Mouse (Mus musculus) erythroblast, embryonic 14.5 days (primary cell): ENCODE results near the gene Eva1a. TPM values are rescaled to one million over a fixed set of nuclear protein-coding genes. Genes with fewer than 3 reads are reported as not detected.

ENCODE experiments used
- H3K27me3 ChIP-seq: 2 replicates; pipeline ENCODE4 v1.6.1; 2012; ENCODE audit warnings: inconsistent platforms; ENCODE audit not compliant: control insufficient read depth
- H3K36me3 ChIP-seq: 2 replicates; pipeline ENCODE4 v1.6.1; 2012; ENCODE audit warnings: mild to moderate bottlenecking, inconsistent platforms; ENCODE audit not compliant: control insufficient read depth
- H3K4me1 ChIP-seq: 2 replicates; pipeline ENCODE4 v1.6.1; 2012; ENCODE audit warnings: inconsistent platforms; ENCODE audit not compliant: control insufficient read depth
- H3K4me3 ChIP-seq: replicated peaks from 2 replicates; pipeline ENCODE3; 2012; ENCODE audit warnings: moderate library complexity, mild to moderate bottlenecking, inconsistent platforms
- H3K9me3 ChIP-seq: 2 replicates; pipeline ENCODE4 v1.6.1; 2012; ENCODE audit warnings: low read length, inconsistent platforms, mixed read lengths; ENCODE audit not compliant: control insufficient read depth
- GATA1 ChIP-seq: IDR thresholded peaks from 2 replicates; pipeline ENCODE4 v1.6.1; 2012; ENCODE audit warnings: low read length, inconsistent platforms, mixed read lengths
- TAL1 ChIP-seq: IDR thresholded peaks from 3 replicates; pipeline ENCODE4 v1.6.1; 2012; ENCODE audit warnings: low read length, inconsistent platforms, mixed read lengths
- polyA plus RNA-seq: library from polyadenylated mRNA; stranded (reverse); fragments of >175 nt; gene quantifications from 2 replicates; pipeline ENCODE4 v1.2.3, GENCODE M21; 2012

Gene Eva1a
- polyA plus RNA-seq, 1 experiment, result 0.05 TPM

DNA sequence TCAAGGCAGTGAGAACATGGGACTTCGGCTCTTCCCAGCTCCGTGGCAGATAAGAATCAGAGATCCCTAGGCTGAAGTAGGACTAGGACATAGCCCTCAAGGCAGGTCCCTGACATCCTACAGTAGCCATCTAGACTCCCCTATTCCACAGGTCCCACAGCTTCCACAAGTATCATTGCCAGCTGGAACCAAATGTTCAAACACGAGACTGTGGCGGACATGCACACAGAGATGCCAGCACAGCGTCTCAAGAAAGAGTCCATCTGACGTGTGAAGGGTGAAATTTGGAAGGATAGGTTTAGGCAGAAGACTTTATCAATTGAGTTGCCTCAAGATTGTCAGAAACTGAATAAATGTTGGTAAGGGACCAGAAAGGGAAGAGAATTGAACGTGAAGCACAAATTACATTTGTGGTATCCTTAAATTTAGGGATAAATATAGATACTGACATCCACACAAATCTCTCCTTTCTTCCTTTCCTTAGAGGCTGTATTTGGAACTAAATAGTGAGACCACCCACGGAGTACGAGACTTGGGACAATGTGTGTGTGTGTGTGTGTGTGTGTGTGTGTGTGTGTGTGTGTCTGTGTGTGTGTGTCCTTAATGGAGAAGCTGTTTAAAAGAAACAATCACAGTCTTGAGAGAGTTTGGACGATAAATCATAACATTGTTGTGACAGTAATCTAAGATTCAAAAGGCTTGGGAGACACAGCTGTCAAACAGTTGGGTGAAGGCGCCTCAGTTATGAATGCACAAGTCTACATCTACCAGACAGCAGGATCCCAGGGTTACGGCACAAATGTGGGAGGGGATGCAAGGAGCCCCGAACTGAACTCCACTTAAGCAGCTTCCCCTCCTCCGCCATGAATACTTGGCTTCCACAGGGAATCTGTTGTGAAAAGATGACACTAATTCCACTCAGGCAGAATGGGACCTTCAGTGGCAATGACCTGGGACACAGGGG, 71.6 kb downstream of the Eva1a start:
- H3K4me3 ChIP-seq, result no peak overlapping the region
- no peaks in the 10 kb centered on the region for H3K27me3 ChIP-seq
- H3K4me1 ChIP-seq, result no peaks in the 10 kb centered on the region
- no peaks in the 10 kb centered on the region for H3K36me3 ChIP-seq
- TF ChIP-seq GATA1, result no peak
- TF ChIP-seq TAL1, result no peak
- H3K9me3 ChIP-seq, result no peaks in the 10 kb centered on the region

DNA sequence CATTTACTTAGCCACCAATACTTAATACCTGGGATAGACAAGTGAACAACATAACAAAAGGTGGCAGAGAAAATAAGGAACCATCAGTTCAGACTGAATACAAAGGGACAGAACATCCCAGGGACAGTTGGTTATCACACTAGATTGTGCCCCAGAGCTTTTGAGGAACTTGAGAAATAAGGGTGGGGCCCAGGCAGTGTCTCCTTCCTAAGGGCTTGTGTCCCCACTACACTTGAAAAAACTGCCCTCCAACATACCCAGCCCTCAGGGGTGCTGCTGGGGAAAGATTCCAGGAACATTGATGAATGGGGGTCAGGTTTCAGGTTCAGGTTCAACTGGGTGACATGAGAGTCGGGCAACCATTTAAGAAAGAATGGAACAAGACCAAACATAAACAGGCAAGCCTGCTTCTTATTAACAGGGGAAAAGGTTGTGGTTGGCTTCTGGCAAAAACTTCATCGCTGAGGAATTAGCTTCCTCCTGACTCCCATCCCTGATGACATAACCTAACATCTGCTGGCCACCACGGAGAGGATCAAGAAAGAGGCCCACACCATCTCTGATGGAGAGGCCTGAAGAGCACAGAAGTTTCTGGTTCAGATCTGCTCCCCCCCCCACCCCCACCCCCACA, 74.6 kb downstream of the Eva1a start:
- no peaks in the 10 kb centered on the region for H3K9me3 ChIP-seq
- TF ChIP-seq TAL1 (no peak), GATA1 (no peak)
- H3K4me1 ChIP-seq, result no peaks in the 10 kb centered on the region
- no peaks in the 10 kb centered on the region for H3K27me3 ChIP-seq
- H3K36me3 ChIP-seq, result no peaks in the 10 kb centered on the region
- H3K4me3 ChIP-seq, result no peak overlapping the region

DNA sequence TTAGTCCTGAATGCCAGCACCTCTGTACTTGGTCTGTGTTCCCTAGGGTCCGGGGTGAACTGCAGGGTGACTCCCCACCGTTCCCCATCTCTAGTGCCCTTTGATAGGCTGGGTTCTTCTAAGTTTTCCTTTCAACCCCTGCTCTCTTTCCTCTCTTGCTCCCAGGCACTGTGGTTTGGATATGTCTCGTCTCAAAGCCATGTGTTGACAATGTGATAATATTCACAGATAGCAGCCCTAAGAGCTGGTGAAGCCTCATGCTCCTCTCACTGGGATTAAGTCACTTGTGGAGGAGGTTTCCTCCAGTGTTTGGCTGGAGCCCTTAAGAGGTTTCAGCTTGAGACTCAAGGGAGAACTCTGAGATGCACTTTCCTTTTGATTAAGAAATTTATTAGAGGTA, 75.3 kb downstream of the Eva1a start:
- TF ChIP-seq GATA1 (no peak), TAL1 (no peak)
- H3K4me1 ChIP-seq, result no peaks in the 10 kb centered on the region
- no peaks in the 10 kb centered on the region for H3K36me3 ChIP-seq
- no peak overlapping the region for H3K4me3 ChIP-seq
- H3K9me3 ChIP-seq, result no peaks in the 10 kb centered on the region
- H3K27me3 ChIP-seq, result no peaks in the 10 kb centered on the region

DNA sequence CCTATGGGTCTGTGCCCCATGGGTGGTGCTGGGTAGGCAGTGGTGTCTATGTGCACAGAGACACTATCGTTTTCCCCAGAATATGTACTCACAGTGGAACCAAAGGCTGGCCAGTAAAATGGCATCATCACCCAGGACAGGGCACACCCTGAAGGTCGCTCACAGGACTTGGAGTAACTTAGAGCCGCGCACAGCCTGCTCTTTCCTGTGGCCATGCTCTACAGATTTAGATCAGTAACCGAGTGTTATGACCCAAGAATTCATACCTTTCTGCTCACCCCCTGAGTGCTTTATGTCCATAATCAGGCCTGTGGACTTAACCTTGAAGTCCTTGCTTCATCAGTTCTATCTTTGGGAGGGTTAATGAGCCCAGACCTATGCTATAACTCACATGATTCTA, 77.0 kb downstream of the Eva1a start:
- Histone ChIP-seq H3K27me3 (no peaks in the 10 kb centered on the region), H3K9me3 (peaks cover 10% of the 10 kb centered on the region), H3K4me1 (no peaks in the 10 kb centered on the region), H3K36me3 (no peaks in the 10 kb centered on the region), H3K4me3 (no peak overlapping the region)
- TF ChIP-seq TAL1 (no peak), GATA1 (no peak)

DNA sequence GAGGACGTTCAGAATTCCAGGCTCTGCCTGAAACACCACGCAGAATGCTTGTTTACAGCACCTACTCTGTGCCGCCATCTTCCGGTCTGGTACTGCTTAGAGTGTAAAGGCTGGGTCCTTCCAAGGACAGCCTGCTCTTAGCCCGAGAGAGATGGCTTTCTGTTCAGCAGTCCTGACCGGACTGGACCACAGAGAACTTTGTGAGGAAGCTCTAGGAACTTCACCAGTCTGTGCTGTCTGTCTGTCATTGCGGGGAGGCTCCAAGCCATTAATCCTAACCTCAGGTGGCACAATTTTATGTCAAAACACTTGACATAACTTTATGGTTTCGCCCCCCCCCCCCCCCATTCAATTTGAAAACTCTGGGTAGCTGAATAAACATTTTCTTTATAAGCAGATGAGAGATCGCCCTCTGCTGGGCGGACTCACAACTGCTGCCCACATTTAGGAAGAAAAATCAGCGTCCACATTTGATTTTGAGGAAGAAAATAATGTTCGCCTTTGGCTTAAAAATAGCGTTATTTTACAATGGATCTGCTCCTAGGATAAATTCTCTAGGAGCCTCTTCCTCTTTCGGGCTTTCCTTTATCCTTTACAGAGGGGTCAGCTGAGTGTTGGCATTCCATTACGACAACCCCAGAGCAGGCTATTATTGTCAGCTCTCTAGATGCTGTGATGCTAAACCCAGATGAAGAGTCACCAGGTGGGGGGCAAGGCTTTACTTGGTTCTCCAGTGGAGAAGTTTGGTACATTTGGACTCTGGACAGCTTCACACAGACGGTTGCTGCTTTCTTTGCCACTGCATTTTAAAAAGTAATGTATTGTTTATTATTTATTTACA, 78.7 kb downstream of the Eva1a start:
- no peak overlapping the region for H3K4me3 ChIP-seq
- no peaks in the 10 kb centered on the region for H3K36me3 ChIP-seq
- peaks cover 16% of the 10 kb centered on the region for H3K9me3 ChIP-seq
- H3K27me3 ChIP-seq, result no peaks in the 10 kb centered on the region
- H3K4me1 ChIP-seq, result no peaks in the 10 kb centered on the region
- no peak for TF ChIP-seq TAL1
- TF ChIP-seq GATA1, result no peak

DNA sequence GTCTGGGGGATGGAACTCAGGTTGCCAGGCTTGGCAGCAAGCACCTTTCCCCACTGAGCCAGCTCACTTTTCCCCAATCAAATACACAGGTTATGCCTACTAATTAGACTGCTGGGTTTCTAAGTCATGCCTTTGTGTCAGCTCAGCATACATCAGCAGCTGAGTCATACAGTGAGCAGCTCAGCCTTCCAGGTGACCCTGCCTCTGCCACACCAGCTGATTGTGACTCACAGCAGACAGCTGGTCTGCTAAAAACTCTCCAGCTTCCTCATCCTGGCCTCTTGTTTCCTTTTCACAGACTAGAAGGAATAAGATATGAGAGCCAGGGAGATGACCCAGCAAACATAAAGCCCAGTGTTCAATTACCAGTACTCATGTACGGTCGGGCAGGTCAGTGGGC, 84.3 kb downstream of the Eva1a start:
- no peaks in the 10 kb centered on the region for H3K36me3 ChIP-seq
- no peak overlapping the region for H3K4me3 ChIP-seq
- no peaks in the 10 kb centered on the region for H3K27me3 ChIP-seq
- no peak for TF ChIP-seq GATA1
- TF ChIP-seq TAL1, result no peak
- H3K4me1 ChIP-seq, result no peaks in the 10 kb centered on the region
- peaks cover 16% of the 10 kb centered on the region for H3K9me3 ChIP-seq

DNA sequence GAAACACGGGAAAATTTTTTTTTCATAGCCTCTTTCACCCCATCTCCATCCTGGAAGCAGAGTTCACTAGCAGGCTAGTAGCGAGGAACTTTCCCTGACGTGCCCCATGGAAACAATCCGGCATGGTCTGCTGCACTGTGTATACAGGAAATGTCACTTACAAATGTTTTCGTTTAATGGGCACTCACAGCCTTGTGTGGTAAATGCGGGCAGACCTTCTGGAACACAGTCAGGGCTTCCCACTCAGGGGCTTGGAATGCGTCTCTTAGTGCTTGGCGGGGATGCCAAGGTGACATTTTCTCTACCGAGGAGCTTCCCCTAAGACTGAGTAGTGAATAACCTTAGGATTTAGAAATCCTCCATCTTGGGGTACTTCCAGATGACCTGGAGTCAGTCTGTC, 87.0 kb downstream of the Eva1a start:
- no peaks in the 10 kb centered on the region for H3K4me1 ChIP-seq
- peaks cover 8% of the 10 kb centered on the region for H3K9me3 ChIP-seq
- TF ChIP-seq GATA1 (no peak), TAL1 (no peak)
- no peak overlapping the region for H3K4me3 ChIP-seq
- no peaks in the 10 kb centered on the region for H3K36me3 ChIP-seq
- H3K27me3 ChIP-seq, result no peaks in the 10 kb centered on the region

DNA sequence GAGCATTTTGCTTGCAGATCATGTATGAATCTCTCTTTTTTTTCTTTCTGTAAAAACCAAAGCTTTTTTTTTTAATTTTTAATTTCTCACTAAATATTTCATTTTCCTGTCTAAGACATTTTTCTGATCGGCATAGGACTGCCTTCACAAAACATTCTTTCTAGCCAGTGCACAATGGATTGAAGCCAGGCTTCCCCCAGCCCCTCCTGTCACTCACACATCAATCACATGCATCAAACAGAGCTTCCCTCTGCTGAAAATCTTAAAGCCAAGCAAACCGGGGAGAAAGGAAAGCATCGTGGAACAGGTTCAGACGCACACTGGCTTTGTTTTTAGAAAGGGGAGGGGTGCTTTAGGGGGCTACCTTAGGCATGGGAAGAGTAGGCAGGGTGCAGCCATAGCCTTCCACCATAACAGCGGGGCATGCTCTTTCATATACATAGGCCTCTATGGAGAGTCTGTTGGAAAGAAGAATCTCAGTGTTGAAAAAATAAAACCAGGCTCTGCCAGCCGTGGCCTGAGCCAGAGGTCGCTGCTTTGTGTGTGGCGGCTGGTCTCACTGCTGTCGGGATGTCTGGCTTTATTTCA, 88.9 kb downstream of the Eva1a start:
- no peaks in the 10 kb centered on the region for H3K27me3 ChIP-seq
- TF ChIP-seq GATA1, result no peak
- no peak for TF ChIP-seq TAL1

More for the DNA sequence above, 88.9 kb downstream of the Eva1a start:
- peaks cover 2% of the 10 kb centered on the region; the same call in 1 of the 2 replicates for H3K9me3 ChIP-seq
- no peaks in the 10 kb centered on the region for H3K4me1 ChIP-seq
- H3K36me3 ChIP-seq, result no peaks in the 10 kb centered on the region
- no peak overlapping the region for H3K4me3 ChIP-seq
